Mouse (Mus musculus) embryonic fibroblast, embryonic 13.5 days (primary cell): Measurements from ENCODE around the gene Ceacam9.

Experiments
- CTCF ChIP-seq: IDR thresholded peaks from 2 replicates; pipeline ENCODE4 v1.5.1; 2011; ENCODE audit warnings: mild to moderate bottlenecking, control low read depth, low read length, moderate library complexity, borderline replicate concordance; ENCODE audit not compliant: insufficient read depth
- POLR2A ChIP-seq: IDR thresholded peaks from 2 replicates; pipeline ENCODE4 v1.6.1; 2011; ENCODE audit warnings: low read depth, mild to moderate bottlenecking, control low read depth, low read length, moderate library complexity

GRCm38 (mm10) chr7:16675605-16676004 is 46.1 kb upstream of the Ceacam9 start, which contains the start of gene Ceacam15:
- TF ChIP-seq CTCF (no peak), POLR2A (no peak)
